Mouse (Mus musculus) midbrain, embryonic 14.5 days (tissue): Measurements from ENCODE around the gene Xxylt1. TPM values are rescaled to one million over a fixed set of nuclear protein-coding genes. Genes with fewer than 3 reads are reported as not detected.

ENCODE experiments used
- ATAC-seq: fragments of 200-750 bp; cut with Nextera tagmentation; 2 replicates; pipeline ENCODE4 v1.8.0; 2017; ENCODE audit warnings: moderate number of reproducible peaks, moderate library complexity; ENCODE audit not compliant: low FRiP score, low TSS enrichment
- DNase-seq: peaks from one replicate; pipeline ENCODE4 v3.0.0-alpha.2; 2015
- H3K27ac ChIP-seq: fragments of 300-500 bp; sonication (generic); replicated peaks from 2 replicates; pipeline ENCODE4 v1.5.1; 2014; ENCODE audit warnings: mild to moderate bottlenecking, low read depth, low read length, moderate library complexity
- H3K27me3 ChIP-seq: fragments of 300-500 bp; sonication (generic); 2 replicates; pipeline ENCODE4 v1.6.1; 2014; ENCODE audit warnings: low read length, control low read depth, mixed read lengths; ENCODE audit not compliant: control insufficient read depth, insufficient read depth
- H3K36me3 ChIP-seq: fragments of 300-500 bp; sonication (generic); 2 replicates; pipeline ENCODE4 v1.6.1; 2014; ENCODE audit warnings: low read length, control low read depth; ENCODE audit not compliant: control insufficient read depth, insufficient read depth
- H3K4me1 ChIP-seq: fragments of 300-500 bp; sonication (generic); 2 replicates; pipeline ENCODE4 v1.6.1; 2014; ENCODE audit warnings: mild to moderate bottlenecking, antibody characterized with exemption, low read length, control low read depth; ENCODE audit not compliant: control insufficient read depth, insufficient read depth
- H3K4me2 ChIP-seq: fragments of 300-500 bp; sonication (generic); 2 replicates; pipeline ENCODE4 v1.6.1; 2014; ENCODE audit warnings: mild to moderate bottlenecking, low read length, moderate library complexity
- H3K4me3 ChIP-seq: fragments of 300-500 bp; sonication (generic); replicated peaks from 2 replicates; pipeline ENCODE4 v1.5.1; 2014; ENCODE audit warnings: low read depth, low read length
- H3K9ac ChIP-seq: fragments of 300-500 bp; sonication (generic); replicated peaks from 2 replicates; pipeline ENCODE4 v1.6.1; 2014; ENCODE audit warnings: mild to moderate bottlenecking, low read length, moderate library complexity
- H3K9me3 ChIP-seq: fragments of 300-500 bp; sonication (generic); 2 replicates; pipeline ENCODE4 v1.6.1; 2016; ENCODE audit warnings: low read length, control low read depth, mixed read lengths; ENCODE audit not compliant: control insufficient read depth
- WGBS: fragments of 180-500 bp; shearing (Covaris S2); extraction: QIAGEN DNeasy Blood & Tissue Kit; methylation state at CpG from one replicate; pipeline ENCODE4 v1.1.7; 2014; 5-methylcytosine and 5-hydroxymethylcytosine counted together
- polyA plus RNA-seq: library from polyadenylated mRNA; unstranded; fragments of >200 nt; fragmentation: Nextera tagmentation; extraction: Ambion mirVana; gene quantifications from 2 replicates; pipeline ENCODE4 v1.2.1, GENCODE M21; 2014

Xxylt1 gene
- polyA plus RNA-seq, 1 experiment from 2014 or later, result 14.4 TPM

GRCm38 (mm10) chr16:31023803-31024202 lies 57.4 kb downstream of the Xxylt1 start:
- ATAC-seq, result no peak
- WGBS, result 52% methylated on average over 8 of the region's 8 CpGs

GRCm38 (mm10) chr16:31022287-31022686 lies 58.9 kb downstream of the Xxylt1 start:
- 35% methylated on average over 5 of the region's 5 CpGs for WGBS
- Histone ChIP-seq H3K4me1 (0 out of 2 replicates have a peak, but pooled peaks cover 6% of the 10 kb centered on the region), H3K27me3 (no peaks in the 10 kb centered on the region), H3K9me3 (no peaks in the 10 kb centered on the region), H3K4me3 (no peak overlapping the region), H3K4me2 (no peak overlapping the region), H3K9ac (no peak overlapping the region), H3K36me3 (no peaks in the 10 kb centered on the region), H3K27ac (peak overlapping the region; percentile 13; the same call in 1 of the 2 replicates)
- DNase-seq (peak; percentile 56), ATAC-seq (no peak)

More at GRCm38 (mm10) chr16:31023803-31024202, 57.4 kb downstream of the Xxylt1 start:
- H3K9me3 ChIP-seq, result no peaks in the 10 kb centered on the region
- no peak overlapping the region for H3K4me3 ChIP-seq
- H3K9ac ChIP-seq, result no peak overlapping the region
- H3K27ac ChIP-seq, result 0 out of 2 replicates have a peak overlapping the region, but pooled peaks have one; percentile 37
- DNase-seq, result no peak
- no peak overlapping the region for H3K4me2 ChIP-seq
- H3K4me1 ChIP-seq, result 0 out of 2 replicates have a peak, but pooled peaks cover 6% of the 10 kb centered on the region
- H3K27me3 ChIP-seq, result no peaks in the 10 kb centered on the region
- no peaks in the 10 kb centered on the region for H3K36me3 ChIP-seq

GRCm38 (mm10) chr16:31019514-31019913 lies 61.7 kb downstream of the Xxylt1 start:
- DNase-seq (no peak), ATAC-seq (no peak)
- no peaks in the 10 kb centered on the region for H3K9me3 ChIP-seq
- no peak overlapping the region for H3K9ac ChIP-seq
- no peak overlapping the region for H3K4me2 ChIP-seq
- no peak overlapping the region for H3K27ac ChIP-seq
- no peaks in the 10 kb centered on the region for H3K27me3 ChIP-seq
- H3K4me1 ChIP-seq, result 0 out of 2 replicates have a peak, but pooled peaks cover 6% of the 10 kb centered on the region
- no peaks in the 10 kb centered on the region for H3K36me3 ChIP-seq
- H3K4me3 ChIP-seq, result no peak overlapping the region
- 87% methylated on average over 3 of the region's 3 CpGs for WGBS

- 96% methylated on average over 10 of the region's 10 CpGs for WGBS
These were observed 63.4 kb downstream of the Xxylt1 start for GRCm38 (mm10) chr16:31017687-31018413.

GRCm38 (mm10) chr16:31016669-31017068 lies 64.6 kb downstream of the Xxylt1 start:
- no peak overlapping the region for H3K4me2 ChIP-seq
- WGBS, result 95% methylated on average over 2 of the region's 2 CpGs

More at GRCm38 (mm10) chr16:31017687-31018413, 63.4 kb downstream of the Xxylt1 start:
- no peaks in the 10 kb centered on the region for H3K27me3 ChIP-seq
- no peak overlapping the region for H3K9ac ChIP-seq
- ATAC-seq (no peak), DNase-seq (no peak)
- no peak overlapping the region for H3K4me3 ChIP-seq
- H3K4me2 ChIP-seq, result no peak overlapping the region
- H3K9me3 ChIP-seq, result no peaks in the 10 kb centered on the region
- 0 out of 2 replicates have a peak, but pooled peaks cover 6% of the 10 kb centered on the region for H3K4me1 ChIP-seq
- H3K27ac ChIP-seq, result no peak overlapping the region
- H3K36me3 ChIP-seq, result no peaks in the 10 kb centered on the region

GRCm38 (mm10) chr16:31016169-31016568 lies 65.1 kb downstream of the Xxylt1 start:
- no peak overlapping the region for H3K9ac ChIP-seq
- 75% methylated on average over 8 of the region's 8 CpGs for WGBS
- no peak for ATAC-seq

More at GRCm38 (mm10) chr16:31016669-31017068, 64.6 kb downstream of the Xxylt1 start:
- H3K27ac ChIP-seq, result no peak overlapping the region
- H3K27me3 ChIP-seq, result no peaks in the 10 kb centered on the region
- DNase-seq (no peak), ATAC-seq (no peak)
- no peak overlapping the region for H3K4me3 ChIP-seq
- H3K4me1 ChIP-seq, result no peaks in the 10 kb centered on the region
- H3K36me3 ChIP-seq, result no peaks in the 10 kb centered on the region
- H3K9me3 ChIP-seq, result no peaks in the 10 kb centered on the region
- H3K9ac ChIP-seq, result no peak overlapping the region

GRCm38 (mm10) chr16:31015271-31015670 lies 66.0 kb downstream of the Xxylt1 start:
- no peaks in the 10 kb centered on the region for H3K36me3 ChIP-seq
- H3K27me3 ChIP-seq, result no peaks in the 10 kb centered on the region
- no peak overlapping the region for H3K4me2 ChIP-seq
- WGBS, result 100% methylated on average over 1 of the region's 1 CpGs
- no peak overlapping the region for H3K4me3 ChIP-seq
- no peak overlapping the region for H3K9ac ChIP-seq
- ATAC-seq (no peak), DNase-seq (no peak)
- no peaks in the 10 kb centered on the region for H3K9me3 ChIP-seq
- no peak overlapping the region for H3K27ac ChIP-seq
- H3K4me1 ChIP-seq, result no peaks in the 10 kb centered on the region

More at GRCm38 (mm10) chr16:31016169-31016568, 65.1 kb downstream of the Xxylt1 start:
- no peaks in the 10 kb centered on the region for H3K9me3 ChIP-seq
- no peak overlapping the region for H3K27ac ChIP-seq
- H3K4me2 ChIP-seq, result no peak overlapping the region
- H3K27me3 ChIP-seq, result no peaks in the 10 kb centered on the region
- no peak overlapping the region for H3K4me3 ChIP-seq
- no peaks in the 10 kb centered on the region for H3K4me1 ChIP-seq
- DNase-seq, result no peak
- no peaks in the 10 kb centered on the region for H3K36me3 ChIP-seq

GRCm38 (mm10) chr16:31012236-31012635 lies 69.0 kb downstream of the Xxylt1 start:
- Histone ChIP-seq H3K9ac (no peak overlapping the region), H3K36me3 (no peaks in the 10 kb centered on the region), H3K4me1 (no peaks in the 10 kb centered on the region), H3K27me3 (no peaks in the 10 kb centered on the region), H3K27ac (no peak overlapping the region), H3K4me2 (no peak overlapping the region), H3K9me3 (no peaks in the 10 kb centered on the region), H3K4me3 (no peak overlapping the region)
- WGBS, result 95% methylated on average over 10 of the region's 10 CpGs
- no peak for DNase-seq
- ATAC-seq, result no peak

GRCm38 (mm10) chr16:31010443-31010842 lies 70.8 kb downstream of the Xxylt1 start:
- no peak overlapping the region for H3K4me2 ChIP-seq
- H3K4me1 ChIP-seq, result no peaks in the 10 kb centered on the region
- no peaks in the 10 kb centered on the region for H3K27me3 ChIP-seq
- H3K9ac ChIP-seq, result no peak overlapping the region
- DNase-seq (no peak), ATAC-seq (no peak)
- no peak overlapping the region for H3K27ac ChIP-seq
- H3K4me3 ChIP-seq, result no peak overlapping the region
- H3K36me3 ChIP-seq, result no peaks in the 10 kb centered on the region
- H3K9me3 ChIP-seq, result no peaks in the 10 kb centered on the region
- WGBS, result 93% methylated on average over 5 of the region's 5 CpGs
